Mouse (Mus musculus) limb, embryonic 14.5 days (tissue): ENCODE measurements around the gene Exoc3l. TPM values are rescaled to one million over a fixed set of nuclear protein-coding genes. Genes with fewer than 3 reads are reported as not detected.
"Not testable (repeated sequence)": the region's sequence is repeated elsewhere in the genome, so short reads cannot be mapped to it uniquely, and the experiment has no call there.

Source experiments
- ATAC-seq: fragments of 200-750 bp; cut with Nextera tagmentation; 2 replicates; pipeline ENCODE4 v1.8.0; 2017; ENCODE audit warnings: low read depth, moderate number of reproducible peaks, moderate TSS enrichment; ENCODE audit not compliant: low FRiP score
- DNase-seq: peaks from one replicate; pipeline ENCODE4 v3.0.0-alpha.2; 2015; ENCODE audit warnings: low spot score
- H3K27ac ChIP-seq: fragments of 300-500 bp; sonication (generic); replicated peaks from 2 replicates; pipeline ENCODE4 v1.5.1; 2014; ENCODE audit warnings: low read depth, mild to moderate bottlenecking, low read length, moderate library complexity, mixed read lengths
- H3K27me3 ChIP-seq: fragments of 300-500 bp; sonication (generic); 2 replicates; pipeline ENCODE4 v1.6.1; 2014; ENCODE audit warnings: low read length, mixed read lengths; ENCODE audit not compliant: control insufficient read depth, insufficient read depth
- H3K36me3 ChIP-seq: fragments of 300-500 bp; sonication (generic); 2 replicates; pipeline ENCODE4 v1.6.1; 2014; ENCODE audit warnings: mild to moderate bottlenecking, low read length, moderate library complexity, mixed read lengths; ENCODE audit not compliant: control insufficient read depth, insufficient read depth
- H3K4me1 ChIP-seq: fragments of 300-500 bp; sonication (generic); 2 replicates; pipeline ENCODE4 v1.6.1; 2014; ENCODE audit warnings: antibody characterized with exemption, low read length, mixed read lengths; ENCODE audit not compliant: control insufficient read depth, insufficient read depth
- H3K4me2 ChIP-seq: fragments of 300-500 bp; sonication (generic); replicated peaks from 2 replicates; pipeline ENCODE4 v1.6.1; 2014; ENCODE audit warnings: low read depth, mild to moderate bottlenecking, low read length, moderate library complexity; ENCODE audit not compliant: severe bottlenecking
- H3K4me3 ChIP-seq: fragments of 300-500 bp; sonication (generic); replicated peaks from 2 replicates; pipeline ENCODE4 v1.5.1; 2014; ENCODE audit warnings: low read length
- H3K9ac ChIP-seq: fragments of 300-500 bp; sonication (generic); 2 replicates; pipeline ENCODE4 v1.6.1; 2014; ENCODE audit warnings: mild to moderate bottlenecking, low read depth, low read length, moderate library complexity; ENCODE audit not compliant: severe bottlenecking
- H3K9me3 ChIP-seq: fragments of 300-500 bp; sonication (generic); 2 replicates; pipeline ENCODE4 v1.6.1; 2016; ENCODE audit warnings: low read length; ENCODE audit not compliant: control insufficient read depth
- POLR2A ChIP-seq: fragments of 200-500 bp; IDR thresholded peaks from 2 replicates; pipeline ENCODE4 v1.8.0; 2012; ENCODE audit warnings: inconsistent platforms, mild to moderate bottlenecking, moderate library complexity, borderline replicate concordance; ENCODE audit not compliant: insufficient read depth, insufficient read length; ENCODE audit errors: extremely low read depth
- whole genome bisulfite sequencing: fragments of 180-500 bp; shearing (Covaris S2); extraction: QIAGEN DNeasy Blood & Tissue Kit; methylation state at CpG from one replicate; pipeline ENCODE4 v1.1.7; 2014; 5-methylcytosine and 5-hydroxymethylcytosine counted together
- polyA plus RNA-seq, 2 experiments: library from polyadenylated mRNA; depleted of rRNA in 1 of 2; stranded (reverse) in 1 of 2; unstranded in 1 of 2; fragments of >200 nt; fragmentation: Nextera tagmentation in 1 of 2; extraction: Ambion mirVana in 1 of 2; gene quantifications; 2 replicates each; pipeline versions ENCODE4 v1.2.1 to v1.2.3; 2012 to 2014

Exoc3l gene
- polyA plus RNA-seq, 2 experiments = 7.4 to 14.4 TPM

DNA sequence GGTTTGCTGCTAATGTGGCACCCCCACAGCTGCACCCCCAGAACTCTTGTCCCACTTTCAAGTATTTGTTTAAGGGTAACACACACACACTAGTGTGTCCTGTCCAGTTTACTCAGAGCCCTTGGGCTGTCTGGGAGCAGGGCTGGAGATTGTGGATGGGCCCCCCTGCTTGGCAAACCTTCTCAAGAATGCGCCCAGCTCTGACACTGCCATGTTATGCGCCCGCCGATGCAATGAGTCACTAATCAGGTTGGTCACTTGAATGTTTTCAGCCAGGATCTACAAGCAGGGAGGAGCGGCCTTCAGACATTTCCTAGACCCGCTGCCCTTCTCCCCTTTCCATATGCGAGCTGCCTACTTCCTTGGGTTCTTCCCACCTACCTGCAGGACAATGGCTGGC is 3.4 kb downstream of the Exoc3l start:
- TF ChIP-seq POLR2A = no peak
- Histone ChIP-seq H3K27me3 (peaks cover 12% of the 10 kb centered on the region), H3K4me3 (no peak overlapping the region), H3K36me3 (no peaks in the 10 kb centered on the region), H3K9ac (no peak overlapping the region), H3K4me1 (peaks cover 24% of the 10 kb centered on the region), H3K27ac (no peak overlapping the region), H3K4me2 (no peak overlapping the region), H3K9me3 (no peaks in the 10 kb centered on the region)
- ATAC-seq (no peak), DNase-seq (no peak)
- 81% methylated on average over 5 of the region's 7 CpGs for WGBS

DNA sequence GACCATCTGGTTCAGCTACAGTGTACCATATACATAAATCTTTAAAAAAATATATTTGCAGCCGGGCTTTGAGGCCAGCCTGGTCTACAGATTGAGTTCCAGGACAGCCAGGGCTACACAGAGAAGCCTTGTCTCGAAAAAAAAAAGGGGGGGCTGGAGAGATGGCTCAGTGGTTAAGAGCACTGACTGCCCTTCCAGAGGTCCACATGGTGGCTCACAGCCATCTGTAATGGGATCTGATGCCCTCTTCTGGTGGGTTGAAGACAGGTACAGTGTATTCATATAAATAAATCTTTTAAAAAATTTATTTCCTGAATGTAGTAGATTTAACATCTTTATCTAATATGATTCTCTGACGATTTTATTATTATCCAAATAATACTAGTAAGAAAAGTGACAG is 4.1 kb downstream of the Exoc3l start:
- H3K36me3 ChIP-seq, DNase-seq: not testable (repeated sequence)
- 61% methylated on average over 3 of the region's 3 CpGs for WGBS

DNA sequence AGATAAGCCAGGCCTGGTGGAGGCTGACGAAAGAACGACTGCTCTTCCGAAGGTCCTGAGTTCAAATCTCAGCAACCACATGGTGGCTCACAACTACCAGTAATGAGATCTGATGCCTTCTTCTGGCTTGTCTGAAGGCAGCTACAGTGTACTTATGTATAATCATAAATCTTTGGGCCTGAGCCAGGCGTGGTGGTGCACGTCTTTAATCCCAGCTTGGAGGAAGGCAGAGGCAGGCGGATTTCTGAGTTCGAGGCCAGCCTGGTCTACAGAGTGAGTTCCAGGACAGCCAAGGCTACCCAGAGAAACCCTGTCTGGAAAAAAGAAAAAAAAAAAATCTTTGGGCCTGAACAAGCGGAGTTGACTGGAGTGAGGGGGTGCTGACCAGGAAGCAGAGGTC is 4.5 kb downstream of the Exoc3l start:
- 87% methylated on average over 8 of the region's 8 CpGs for WGBS
- not testable (repeated sequence) for H3K4me3 ChIP-seq, DNase-seq, H3K9ac ChIP-seq, H3K27ac ChIP-seq, H3K36me3 ChIP-seq, H3K4me2 ChIP-seq, H3K9me3 ChIP-seq, ATAC-seq
- Histone ChIP-seq H3K27me3 (peaks cover 12% of the 10 kb centered on the region), H3K4me1 (peaks cover 18% of the 10 kb centered on the region)

More for the DNA sequence above, 4.1 kb downstream of the Exoc3l start:
- Histone ChIP-seq H3K27me3 (peaks cover 12% of the 10 kb centered on the region), H3K4me1 (peaks cover 21% of the 10 kb centered on the region)
- H3K9me3 ChIP-seq, H3K27ac ChIP-seq, H3K9ac ChIP-seq, H3K4me3 ChIP-seq, ATAC-seq, H3K4me2 ChIP-seq: not testable (repeated sequence)

DNA sequence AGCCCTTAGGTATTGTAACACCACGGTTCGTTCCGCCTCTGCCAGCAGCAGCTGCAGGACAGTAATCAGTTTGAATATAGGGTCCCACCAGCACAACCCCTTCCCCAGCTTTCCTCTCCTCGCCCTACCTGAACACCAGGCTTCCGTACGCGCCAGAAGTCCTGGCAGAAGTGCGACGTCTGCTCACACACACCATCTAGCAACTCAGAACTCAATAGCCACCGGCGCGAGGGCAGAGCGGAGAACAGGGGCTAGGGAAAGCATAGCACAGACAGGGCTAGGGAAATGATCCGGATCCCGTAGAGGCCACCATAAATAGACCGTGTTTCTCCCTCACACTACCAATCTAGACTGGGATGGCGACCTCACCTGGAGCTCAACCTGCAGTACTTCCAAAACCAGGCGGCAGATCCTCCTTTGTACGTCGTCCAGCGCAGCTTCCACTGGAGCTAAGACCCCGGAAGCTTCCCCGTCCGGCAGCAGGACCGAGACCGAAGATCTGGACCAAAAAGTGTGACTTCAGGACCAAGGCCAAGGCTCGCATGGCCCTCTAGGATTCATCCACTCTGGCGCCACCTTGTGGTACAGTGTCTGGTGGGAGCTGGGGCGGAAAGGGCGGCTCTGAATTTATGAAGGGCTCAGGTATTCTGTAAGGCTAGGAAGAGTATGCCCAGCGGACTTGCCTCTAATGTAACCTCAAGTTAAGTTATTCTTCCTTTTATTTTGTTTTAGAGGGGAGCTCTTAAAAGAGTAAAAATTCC is 5.2 kb downstream of the Exoc3l start:
- Histone ChIP-seq H3K27me3 (peaks cover 12% of the 10 kb centered on the region), H3K36me3 (no peaks in the 10 kb centered on the region), H3K9ac (no peak overlapping the region), H3K27ac (no peak overlapping the region), H3K4me3 (peak overlapping the region; percentile 47; the same call in 1 of the 2 replicates), H3K4me2 (peak overlapping the region; percentile 62), H3K4me1 (peaks cover 18% of the 10 kb centered on the region), H3K9me3 (no peaks in the 10 kb centered on the region)
- DNase-seq (peak; percentile 92), ATAC-seq (no peak)
- no peak for TF ChIP-seq POLR2A
- WGBS = 6% methylated on average over 31 of the region's 31 CpGs

DNA sequence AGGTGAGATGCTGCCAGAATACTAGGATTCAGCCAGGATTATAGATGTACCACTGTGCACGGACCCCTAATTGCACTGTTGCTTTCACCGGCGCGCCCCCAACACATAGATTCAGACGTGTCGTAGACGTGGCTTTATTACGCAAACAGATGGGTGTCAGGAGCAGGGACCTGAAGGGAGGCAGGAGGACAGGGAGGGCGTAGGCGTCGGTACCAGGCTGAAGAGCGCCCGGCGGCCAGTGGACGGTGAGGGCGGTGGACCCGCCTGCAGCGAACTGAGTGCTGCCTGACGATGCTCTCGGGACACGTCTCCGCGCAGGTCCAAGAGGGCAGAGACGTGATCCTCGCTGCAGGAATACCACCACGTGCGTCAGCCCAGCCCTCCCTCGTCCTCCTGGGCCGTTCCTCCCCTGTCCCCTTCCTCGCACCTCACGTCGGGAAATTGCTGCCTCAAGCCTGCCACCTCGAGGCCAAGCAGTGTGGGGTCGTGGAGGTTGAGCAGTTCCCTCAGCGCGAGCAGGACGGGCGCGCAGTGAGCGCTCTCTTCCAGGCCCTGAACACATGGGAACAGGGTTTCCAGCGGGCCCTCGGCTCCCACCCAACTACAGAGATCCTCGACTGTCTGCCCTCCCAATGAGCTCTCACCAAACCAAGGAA is 6.0 kb downstream of the Exoc3l start, which contains the start of gene 4931428F04Rik:
Gene 4931428F04Rik (minus strand): TSS at position 60 of the 656 bp plus-strand sequence.
- peak within 1 kb of the TSS; percentile 52 for H3K9ac ChIP-seq
- no peaks in the 10 kb centered on the region for H3K9me3 ChIP-seq
- peak within 1 kb of the TSS; percentile 62 for H3K4me2 ChIP-seq
- ATAC-seq (peak; percentile 16), DNase-seq (no peak)
- under 1% methylated on average over 40 of the region's 43 CpGs for WGBS
- TF ChIP-seq POLR2A = no peak
- peaks cover 1% of the 10 kb centered on the region for H3K36me3 ChIP-seq
- H3K4me3 ChIP-seq = peak within 1 kb of the TSS; percentile 47
- H3K27me3 ChIP-seq = peaks cover 12% of the 10 kb centered on the region
- H3K4me1 ChIP-seq = peaks cover 18% of the 10 kb centered on the region
- peak within 1 kb of the TSS; percentile 39 for H3K27ac ChIP-seq
